Mouse (Mus musculus) limb, embryonic 14.5 days (tissue): ENCODE data around the gene Hdac4. TPM values are rescaled to one million over a fixed set of nuclear protein-coding genes. Genes with fewer than 3 reads are reported as not detected.

Source experiments
- ATAC-seq: fragments of 200-750 bp; cut with Nextera tagmentation; 2 replicates; pipeline ENCODE4 v1.8.0; 2017; ENCODE audit warnings: low read depth, moderate number of reproducible peaks, moderate TSS enrichment; ENCODE audit not compliant: low FRiP score
- DNase-seq: peaks from one replicate; pipeline ENCODE4 v3.0.0-alpha.2; 2015; ENCODE audit warnings: low spot score
- H3K27ac ChIP-seq: fragments of 300-500 bp; sonication (generic); replicated peaks from 2 replicates; pipeline ENCODE4 v1.5.1; 2014; ENCODE audit warnings: low read depth, mild to moderate bottlenecking, low read length, moderate library complexity, mixed read lengths
- H3K27me3 ChIP-seq: fragments of 300-500 bp; sonication (generic); 2 replicates; pipeline ENCODE4 v1.6.1; 2014; ENCODE audit warnings: low read length, mixed read lengths; ENCODE audit not compliant: control insufficient read depth, insufficient read depth
- H3K36me3 ChIP-seq: fragments of 300-500 bp; sonication (generic); 2 replicates; pipeline ENCODE4 v1.6.1; 2014; ENCODE audit warnings: mild to moderate bottlenecking, low read length, moderate library complexity, mixed read lengths; ENCODE audit not compliant: control insufficient read depth, insufficient read depth
- H3K4me1 ChIP-seq: fragments of 300-500 bp; sonication (generic); 2 replicates; pipeline ENCODE4 v1.6.1; 2014; ENCODE audit warnings: antibody characterized with exemption, low read length, mixed read lengths; ENCODE audit not compliant: control insufficient read depth, insufficient read depth
- H3K4me2 ChIP-seq: fragments of 300-500 bp; sonication (generic); replicated peaks from 2 replicates; pipeline ENCODE4 v1.6.1; 2014; ENCODE audit warnings: low read depth, mild to moderate bottlenecking, low read length, moderate library complexity; ENCODE audit not compliant: severe bottlenecking
- H3K4me3 ChIP-seq: fragments of 300-500 bp; sonication (generic); replicated peaks from 2 replicates; pipeline ENCODE4 v1.5.1; 2014; ENCODE audit warnings: low read length
- H3K9ac ChIP-seq: fragments of 300-500 bp; sonication (generic); 2 replicates; pipeline ENCODE4 v1.6.1; 2014; ENCODE audit warnings: mild to moderate bottlenecking, low read depth, low read length, moderate library complexity; ENCODE audit not compliant: severe bottlenecking
- H3K9me3 ChIP-seq: fragments of 300-500 bp; sonication (generic); 2 replicates; pipeline ENCODE4 v1.6.1; 2016; ENCODE audit warnings: low read length; ENCODE audit not compliant: control insufficient read depth
- POLR2A ChIP-seq: fragments of 200-500 bp; IDR thresholded peaks from 2 replicates; pipeline ENCODE4 v1.8.0; 2012; ENCODE audit warnings: inconsistent platforms, mild to moderate bottlenecking, moderate library complexity, borderline replicate concordance; ENCODE audit not compliant: insufficient read depth, insufficient read length; ENCODE audit errors: extremely low read depth
- WGBS: fragments of 180-500 bp; shearing (Covaris S2); extraction: QIAGEN DNeasy Blood & Tissue Kit; methylation state at CpG from one replicate; pipeline ENCODE4 v1.1.7; 2014; 5-methylcytosine and 5-hydroxymethylcytosine counted together
- polyA plus RNA-seq, 2 experiments: library from polyadenylated mRNA; depleted of rRNA in 1 of 2; stranded (reverse) in 1 of 2; unstranded in 1 of 2; fragments of >200 nt; fragmentation: Nextera tagmentation in 1 of 2; extraction: Ambion mirVana in 1 of 2; gene quantifications; 2 replicates each; pipeline versions ENCODE4 v1.2.1 to v1.2.3; 2012 to 2014

The Hdac4 gene
- polyA plus RNA-seq, 2 experiments = 15.2 to 25.4 TPM

DNA sequence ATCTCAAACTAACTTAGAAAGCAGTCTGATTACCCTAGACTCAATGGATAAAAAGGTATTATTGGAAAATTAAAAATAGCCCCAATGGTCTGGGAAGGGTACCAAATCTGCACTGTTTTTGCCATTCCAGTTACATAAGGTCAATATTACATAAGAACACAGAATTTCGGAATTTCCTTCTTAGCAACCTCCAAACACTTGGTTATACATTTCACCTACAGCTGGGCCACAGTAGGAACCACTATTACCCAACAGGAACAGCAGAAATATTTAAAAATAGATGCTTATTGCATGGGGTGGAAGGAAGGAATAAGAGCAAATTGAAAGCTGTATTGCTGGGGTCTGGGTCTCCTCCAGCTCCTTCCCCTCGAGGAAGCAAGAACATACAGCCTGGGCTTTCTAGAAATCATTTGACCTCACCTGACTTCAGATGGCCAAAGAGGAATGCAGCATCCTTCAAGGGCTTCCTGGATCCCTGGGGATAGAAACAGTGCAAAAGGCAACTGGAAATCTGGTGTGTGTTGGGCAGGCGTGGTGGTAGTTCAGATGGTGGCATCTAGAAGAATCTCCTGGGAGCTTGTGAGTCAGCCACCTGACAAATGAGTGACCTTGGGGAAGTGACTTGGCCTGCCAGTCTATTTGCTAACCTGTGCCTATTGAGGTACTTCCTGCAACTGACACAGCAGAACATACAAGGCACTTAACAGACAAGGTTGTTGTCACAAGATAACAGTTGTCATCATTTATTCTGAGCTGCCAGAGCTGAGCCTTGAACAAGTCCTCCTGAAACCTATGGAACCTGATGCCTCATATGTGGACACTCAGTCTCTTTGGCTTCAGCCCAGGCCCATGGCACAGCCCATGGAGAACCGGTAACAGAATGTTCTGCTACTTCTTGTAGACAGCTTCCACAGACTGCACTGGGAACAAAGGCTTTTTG, 146.8 kb downstream of the Hdac4 start:
- no peak for TF ChIP-seq POLR2A
- Histone ChIP-seq H3K9me3 (no peaks in the 10 kb centered on the region), H3K27ac (no peak overlapping the region), H3K27me3 (no peaks in the 10 kb centered on the region), H3K4me2 (no peak overlapping the region), H3K36me3 (no peaks in the 10 kb centered on the region), H3K4me3 (no peak overlapping the region), H3K4me1 (peaks cover 8% of the 10 kb centered on the region), H3K9ac (no peak overlapping the region)
- DNase-seq = no peak
- no peak for ATAC-seq
- 88% methylated on average over 4 of the region's 4 CpGs for WGBS

- Histone ChIP-seq H3K4me2 (no peak overlapping the region), H3K4me3 (no peak overlapping the region), H3K27me3 (no peaks in the 10 kb centered on the region), H3K4me1 (peaks cover 11% of the 10 kb centered on the region), H3K9ac (no peak overlapping the region), H3K36me3 (no peaks in the 10 kb centered on the region), H3K9me3 (no peaks in the 10 kb centered on the region), H3K27ac (no peak overlapping the region)
- no peak for TF ChIP-seq POLR2A
- ATAC-seq (no peak), DNase-seq (no peak)
- WGBS = 73% methylated on average over 1 of the region's 1 CpGs
Observed at GRCm38 (mm10) chr1:92045671-92046070, 149.8 kb downstream of the Hdac4 start.

DNA sequence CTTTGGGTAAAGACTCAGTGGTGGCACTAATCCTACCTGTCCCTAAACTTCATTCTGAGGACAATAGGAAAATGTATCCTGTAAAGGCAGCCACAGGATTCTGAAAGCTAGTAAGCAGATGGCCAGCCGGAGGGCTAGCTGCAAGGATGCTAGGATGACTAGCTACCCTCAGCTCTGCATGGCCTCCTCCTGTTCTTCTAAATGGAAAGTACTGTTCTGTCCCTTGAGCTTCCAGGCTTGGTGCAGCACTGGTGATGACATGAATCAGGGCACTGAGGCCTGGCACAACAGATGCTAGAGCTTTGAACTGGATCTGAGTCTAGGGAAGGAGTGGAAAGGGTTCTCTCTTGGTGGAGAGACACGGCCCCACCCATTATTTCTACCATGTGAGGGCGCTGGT, 150.6 kb downstream of the Hdac4 start:
- no peak overlapping the region for H3K4me3 ChIP-seq
- H3K9ac ChIP-seq = no peak overlapping the region
- H3K27ac ChIP-seq = no peak overlapping the region
- H3K27me3 ChIP-seq = no peaks in the 10 kb centered on the region
- no peak overlapping the region for H3K4me2 ChIP-seq
- no peak for TF ChIP-seq POLR2A
- ATAC-seq = no peak
- peaks cover 11% of the 10 kb centered on the region for H3K4me1 ChIP-seq
- no peak for DNase-seq
- 87% methylated on average over 3 of the region's 3 CpGs for WGBS
- no peaks in the 10 kb centered on the region for H3K9me3 ChIP-seq
- no peaks in the 10 kb centered on the region for H3K36me3 ChIP-seq

- H3K9ac ChIP-seq = no peak overlapping the region
- H3K9me3 ChIP-seq = no peaks in the 10 kb centered on the region
- H3K4me2 ChIP-seq = no peak overlapping the region
- H3K27ac ChIP-seq = no peak overlapping the region
- ATAC-seq (no peak), DNase-seq (no peak)
- H3K4me3 ChIP-seq = no peak overlapping the region
- no peaks in the 10 kb centered on the region for H3K36me3 ChIP-seq
- peaks cover 18% of the 10 kb centered on the region for H3K4me1 ChIP-seq
- no peaks in the 10 kb centered on the region for H3K27me3 ChIP-seq
- no peak for TF ChIP-seq POLR2A
Observed at GRCm38 (mm10) chr1:92043989-92044388, 151.5 kb downstream of the Hdac4 start.

GRCm38 (mm10) chr1:92042126-92042525, 153.4 kb downstream of the Hdac4 start:
- DNase-seq (no peak), ATAC-seq (no peak)
- H3K27ac ChIP-seq = no peak overlapping the region

More at GRCm38 (mm10) chr1:92042126-92042525, 153.4 kb downstream of the Hdac4 start:
- WGBS = 70% methylated on average over 3 of the region's 3 CpGs
- H3K4me2 ChIP-seq = no peak overlapping the region
- H3K9me3 ChIP-seq = no peaks in the 10 kb centered on the region
- no peak for TF ChIP-seq POLR2A
- no peaks in the 10 kb centered on the region for H3K27me3 ChIP-seq
- no peaks in the 10 kb centered on the region for H3K36me3 ChIP-seq
- H3K4me3 ChIP-seq = no peak overlapping the region
- H3K4me1 ChIP-seq = peaks cover 21% of the 10 kb centered on the region
- H3K9ac ChIP-seq = no peak overlapping the region
